Mouse (Mus musculus): ENCODE data around the gene Klk1.

Klk1 gene

DNA sequence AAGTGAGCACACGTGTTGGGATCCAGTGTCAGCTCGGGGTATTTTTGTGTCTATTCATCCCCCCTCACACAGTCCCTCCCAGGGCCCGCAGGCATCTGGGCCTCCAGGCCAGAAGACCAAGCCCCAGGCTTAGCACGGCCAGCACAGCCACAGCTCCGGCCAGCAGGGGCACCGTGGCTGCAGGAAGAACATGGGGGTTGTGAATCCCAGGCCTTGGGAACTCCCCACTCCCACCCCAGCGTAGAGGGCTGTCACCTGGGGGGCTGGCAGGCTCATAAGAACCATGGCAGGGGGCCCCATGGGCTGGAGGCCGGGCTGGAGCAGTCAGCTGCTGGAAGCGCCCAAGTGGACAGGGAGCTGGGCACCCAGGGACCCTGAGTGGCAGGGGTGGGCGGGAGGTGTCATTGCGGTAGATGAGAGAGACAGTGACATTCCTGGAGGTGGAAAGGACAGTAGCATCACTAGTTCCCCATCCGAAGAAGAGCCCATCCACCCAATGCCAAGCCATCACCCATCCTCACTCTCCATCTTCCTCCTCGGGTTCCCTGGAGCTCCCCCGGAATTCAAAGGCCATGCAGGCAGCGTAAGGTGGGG, 28.0 kb downstream of the Klk1 start:
- no peak for DNase-seq (ENCODE audit: low spot score)

DNA sequence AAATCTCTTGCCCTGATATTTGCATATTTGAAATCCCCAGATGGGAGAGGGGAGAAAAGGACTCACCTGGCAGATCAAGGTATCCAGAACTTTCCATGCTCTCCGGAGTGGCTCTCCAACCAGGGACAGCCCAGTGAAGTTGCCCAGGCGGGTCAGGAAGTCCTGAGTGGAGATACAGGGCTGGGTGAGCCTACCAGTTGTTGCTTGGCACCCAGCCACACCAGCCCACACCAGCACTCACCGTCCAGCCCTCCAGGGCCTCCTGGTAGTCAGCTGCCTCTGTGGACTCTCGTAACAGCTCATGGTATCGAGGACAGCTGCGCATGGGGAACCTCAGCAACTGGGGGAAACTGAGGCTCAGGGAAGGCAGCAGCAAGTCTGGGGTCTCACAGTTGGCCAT, 29.8 kb downstream of the Klk1 start:
- DNase-seq (ENCODE audit: low spot score): no peak

GRCm38 (mm10) chr7:44257278-44257677, 32.1 kb downstream of the Klk1 start, which contains the start of gene Acp4:
Gene Acp4, minus strand, starts transcription at chr7:44257378.
- DNase-seq (ENCODE audit: low spot score): no peak

- DNase-seq (ENCODE audit: low spot score): no peak
Observed at GRCm38 (mm10) chr7:44260410-44260809, 35.2 kb downstream of the Klk1 start.

- DNase-seq (ENCODE audit: low spot score): no peak
Observed at GRCm38 (mm10) chr7:44261147-44261546, 36.0 kb downstream of the Klk1 start, which contains the start of gene Gm15517. Gene Gm15517, plus strand, starts transcription at chr7:44261447.

GRCm38 (mm10) chr7:44262791-44263643, 37.9 kb downstream of the Klk1 start:
- DNase-seq (ENCODE audit: low spot score): peak; percentile 100

- no peak for DNase-seq (ENCODE audit: low spot score)
Observed at GRCm38 (mm10) chr7:44268117-44268516, 43.0 kb downstream of the Klk1 start.

GRCm38 (mm10) chr7:44269397-44269796, 44.2 kb downstream of the Klk1 start:
- no peak for DNase-seq (ENCODE audit: low spot score)

GRCm38 (mm10) chr7:44271309-44271708, 46.1 kb downstream of the Klk1 start:
- DNase-seq (ENCODE audit: low spot score): peak; percentile 36

GRCm38 (mm10) chr7:44272546-44272945, 47.4 kb downstream of the Klk1 start:
- no peak for DNase-seq (ENCODE audit: low spot score)

DNA sequence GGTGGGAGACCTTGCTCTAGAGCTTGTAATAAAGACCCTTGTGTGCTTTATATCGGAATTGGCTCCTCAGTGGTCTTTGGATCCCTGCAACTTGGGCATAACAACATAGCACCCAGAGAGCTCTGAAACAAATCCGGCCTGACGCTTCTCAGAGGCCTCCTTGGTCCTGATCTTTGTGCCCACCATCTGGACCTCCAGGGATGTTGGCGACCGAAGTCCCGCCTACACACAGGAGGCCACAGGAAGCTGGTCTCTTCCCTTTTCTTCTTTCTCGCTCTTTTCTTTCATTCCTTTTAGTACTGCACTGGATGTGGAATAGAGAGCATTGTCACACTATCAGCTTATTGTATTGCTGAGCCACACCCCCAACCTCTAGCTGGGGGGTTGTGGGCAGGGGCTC, 48.3 kb downstream of the Klk1 start:
- no peak for DNase-seq (ENCODE audit: low spot score)

GRCm38 (mm10) chr7:44274096-44274495, 48.9 kb downstream of the Klk1 start:
- DNase-seq (ENCODE audit: low spot score): no peak

GRCm38 (mm10) chr7:44275546-44275945, 50.4 kb downstream of the Klk1 start:
- DNase-seq (ENCODE audit: low spot score): no peak

DNA sequence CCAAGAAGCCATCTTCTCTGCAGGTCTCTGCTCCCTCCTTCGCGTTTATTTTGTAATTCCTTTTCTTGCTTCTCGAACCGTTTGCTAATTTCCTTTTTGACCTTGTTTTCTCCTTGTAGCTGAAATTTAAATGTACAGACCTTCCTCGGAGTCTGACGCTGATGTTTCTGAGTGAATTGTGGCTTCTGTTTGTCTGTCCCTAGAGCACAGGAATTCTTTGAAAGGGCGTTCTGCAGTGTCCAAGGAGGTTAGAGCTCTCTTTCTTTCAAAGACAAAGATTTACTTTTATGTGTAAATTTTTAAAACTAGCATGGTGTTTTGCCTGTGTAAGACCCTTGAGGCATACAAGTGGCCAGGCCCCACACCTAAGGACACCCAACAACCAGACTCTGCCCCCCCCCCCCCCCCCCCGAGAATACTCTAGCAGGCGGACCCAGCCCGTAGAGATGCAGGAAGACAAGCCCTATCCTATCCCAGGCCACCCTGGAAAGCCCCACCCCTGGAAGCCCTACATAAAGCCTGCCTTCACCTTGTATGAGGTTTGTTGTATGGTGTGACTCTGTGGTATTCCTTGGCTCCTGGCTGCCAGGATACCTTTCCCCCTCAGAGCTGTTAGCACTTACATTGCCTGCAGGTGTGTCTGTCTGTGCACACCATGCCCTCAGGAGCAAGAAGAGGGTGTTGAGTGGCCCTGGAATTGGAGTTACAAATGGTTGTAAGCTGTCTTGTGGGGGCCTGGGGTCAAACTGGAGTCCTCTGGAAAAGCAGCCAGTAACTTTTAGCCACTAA, 51.5 kb downstream of the Klk1 start:
- no peak for DNase-seq (ENCODE audit: low spot score)

- DNase-seq (ENCODE audit: low spot score): peak; percentile 56
Observed at GRCm38 (mm10) chr7:44277250-44277622, 52.1 kb downstream of the Klk1 start.

All from retina, embryonic 14.5 days (tissue).